Mouse (Mus musculus): Measurements from ENCODE around the gene Ipo4.

Ipo4 gene

DNA sequence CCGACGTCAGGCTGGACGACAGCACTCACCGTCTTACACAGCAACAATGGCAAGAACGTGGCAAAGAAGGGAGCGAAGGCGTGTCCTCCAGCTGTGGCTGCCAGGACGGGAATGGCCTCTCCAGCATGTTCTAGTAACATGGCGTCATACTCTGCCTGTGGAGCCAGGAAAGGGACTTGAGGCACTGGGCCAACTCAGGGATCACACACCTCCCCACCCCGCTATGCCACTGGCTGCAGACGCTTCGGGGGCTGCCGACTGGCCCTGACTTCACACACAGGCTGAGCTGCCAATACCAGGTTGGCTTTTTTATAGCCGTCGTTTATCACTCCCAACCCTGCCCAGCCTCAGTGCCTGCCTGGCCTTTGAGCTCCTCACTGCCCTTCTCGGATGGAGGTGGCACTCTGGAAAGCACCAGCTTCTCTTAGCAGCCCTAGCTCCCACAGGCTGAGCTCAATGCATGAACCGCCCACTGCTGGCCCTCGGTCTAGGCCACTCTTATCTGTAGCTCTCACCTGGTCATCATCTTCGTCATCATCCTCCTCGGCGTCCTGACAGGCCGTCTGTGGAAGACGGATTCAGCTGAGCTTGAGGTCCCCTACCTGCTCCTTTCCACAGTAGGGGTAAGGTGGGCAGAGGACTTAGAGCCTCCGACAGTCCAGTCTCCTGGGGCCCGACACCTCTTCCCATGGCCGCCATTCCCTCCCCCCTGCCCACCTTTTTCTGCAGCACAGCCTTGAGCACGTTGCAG is 7.5 kb downstream of the Ipo4 start:
- DNase-seq, result no peak

DNA sequence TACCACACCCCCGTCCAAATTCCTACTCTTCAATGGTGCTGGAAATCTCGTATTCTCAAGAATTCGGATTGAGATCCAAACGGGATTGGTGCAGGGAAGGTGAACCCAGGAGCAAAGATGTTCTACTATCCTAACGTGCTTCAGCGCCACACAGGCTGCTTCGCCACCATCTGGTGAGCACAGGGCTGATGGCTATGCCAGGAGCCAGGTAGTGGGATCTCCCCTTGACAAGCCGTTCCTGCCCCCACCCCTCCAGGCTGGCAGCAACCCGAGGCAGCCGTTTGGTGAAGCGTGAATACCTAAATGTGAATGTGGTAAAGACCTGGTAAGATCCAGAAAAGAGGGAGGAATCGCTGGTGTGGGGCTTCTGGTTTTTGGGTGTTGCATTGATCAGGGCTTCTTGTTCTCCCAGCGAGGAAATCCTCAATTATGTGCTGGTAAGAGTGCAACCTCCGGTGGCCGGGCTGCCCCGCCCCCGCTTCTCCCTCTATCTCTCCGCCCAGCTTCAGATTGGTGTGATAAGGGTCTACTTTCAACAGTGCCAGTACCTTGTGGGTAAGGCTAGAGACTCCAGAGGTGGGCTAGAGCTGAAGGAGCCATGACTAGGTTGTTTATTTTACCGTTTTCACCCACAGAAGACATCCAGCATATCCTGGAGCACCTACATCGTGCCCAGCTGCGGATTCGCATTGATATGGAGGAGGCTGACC is 17.1 kb downstream of the Ipo4 start:
- DNase-seq, result no peak

DNA sequence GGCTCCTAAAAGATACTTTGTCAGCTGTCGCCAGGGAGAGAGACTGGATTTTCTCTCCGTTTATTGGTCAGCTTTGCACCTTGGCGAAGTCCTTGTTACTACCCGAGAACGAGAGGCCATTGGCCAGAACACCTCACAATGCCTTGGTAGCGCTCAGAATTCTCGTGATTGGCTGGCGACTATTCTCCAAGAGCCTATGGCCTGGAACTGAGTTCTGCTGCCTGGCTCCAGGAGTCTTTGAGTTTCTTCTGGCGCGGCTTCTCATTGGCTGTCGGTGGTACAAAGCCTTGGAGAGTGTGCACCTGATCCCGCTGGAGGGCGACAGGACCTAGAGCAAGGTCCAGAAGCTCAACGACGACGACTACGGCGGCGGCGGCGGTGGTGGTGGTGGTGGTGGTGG is 17.9 kb downstream of the Ipo4 start, which contains the start of gene Rec8:
Gene Rec8 (plus strand): TSS at position 216 of the 400 bp plus-strand sequence.
- DNase-seq, result peak; percentile 42

DNA sequence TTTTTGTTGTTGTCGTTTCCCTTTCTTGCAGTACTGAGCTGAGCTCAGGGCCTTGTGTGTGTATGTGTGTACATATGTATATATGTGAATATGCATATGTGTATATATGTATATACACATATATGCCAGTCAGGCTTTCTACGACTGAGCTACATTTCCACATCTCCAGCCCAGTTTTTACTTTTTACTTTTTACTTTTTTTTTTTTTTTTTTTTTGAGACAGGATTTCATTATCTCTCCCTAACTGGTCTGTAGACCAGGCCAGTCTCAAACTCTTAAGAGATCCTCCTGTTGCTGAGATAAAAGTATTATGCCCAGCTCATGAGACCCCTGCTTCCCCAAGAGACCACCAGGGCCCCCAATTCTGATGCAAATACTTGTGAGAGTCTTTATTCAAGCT is 18.9 kb downstream of the Ipo4 start:
- no peak for DNase-seq

DNA sequence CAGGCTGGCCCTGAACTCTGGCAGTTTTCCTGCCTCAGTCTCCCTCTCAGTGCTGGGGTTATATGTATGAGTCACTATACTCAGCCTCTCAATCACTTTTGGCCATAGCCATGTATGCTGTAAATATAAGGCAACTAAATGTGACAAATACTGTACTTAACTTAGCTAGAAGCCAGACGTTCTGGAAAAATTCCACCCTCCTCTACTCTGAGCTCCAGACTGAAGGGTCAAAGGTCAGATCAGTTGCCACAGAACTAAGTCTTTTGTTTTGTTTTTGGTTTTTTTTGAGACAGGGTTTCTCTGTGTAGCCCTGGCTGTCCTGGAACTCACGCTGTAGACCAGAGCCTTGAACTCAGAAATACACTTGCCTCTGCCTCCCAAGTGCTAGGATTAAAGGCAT is 19.9 kb downstream of the Ipo4 start:
- DNase-seq, result no peak

DNA sequence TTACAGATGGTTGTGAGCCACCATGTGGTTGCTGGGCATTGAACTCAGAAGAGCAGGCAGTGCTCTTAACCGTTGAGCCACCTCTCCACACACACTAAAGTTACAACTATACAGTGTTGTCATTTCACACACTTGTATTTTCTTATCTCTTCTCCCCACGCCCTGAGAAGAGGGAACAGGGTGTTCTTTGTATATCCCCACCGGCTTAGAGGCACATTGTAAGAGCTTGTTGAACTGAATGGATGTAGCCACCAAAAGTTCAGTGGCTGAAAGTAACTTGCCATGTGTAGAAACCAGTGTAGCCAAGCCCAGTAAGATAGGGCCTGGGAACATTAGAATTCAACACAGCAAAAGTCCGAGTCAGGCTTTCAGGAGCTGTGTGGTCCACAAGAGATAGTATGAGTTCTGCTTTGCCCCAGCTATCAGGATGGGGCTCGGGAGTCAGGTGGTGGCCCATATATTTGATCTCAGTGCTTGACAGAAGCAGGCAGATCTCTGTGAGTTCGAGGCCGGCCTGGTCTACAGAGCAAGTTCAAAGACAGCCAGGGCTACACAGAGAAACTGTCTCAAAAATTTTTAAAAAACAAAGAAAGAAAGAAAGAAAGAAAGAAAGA is 21.1 kb downstream of the Ipo4 start:
- no peak for DNase-seq

DNA sequence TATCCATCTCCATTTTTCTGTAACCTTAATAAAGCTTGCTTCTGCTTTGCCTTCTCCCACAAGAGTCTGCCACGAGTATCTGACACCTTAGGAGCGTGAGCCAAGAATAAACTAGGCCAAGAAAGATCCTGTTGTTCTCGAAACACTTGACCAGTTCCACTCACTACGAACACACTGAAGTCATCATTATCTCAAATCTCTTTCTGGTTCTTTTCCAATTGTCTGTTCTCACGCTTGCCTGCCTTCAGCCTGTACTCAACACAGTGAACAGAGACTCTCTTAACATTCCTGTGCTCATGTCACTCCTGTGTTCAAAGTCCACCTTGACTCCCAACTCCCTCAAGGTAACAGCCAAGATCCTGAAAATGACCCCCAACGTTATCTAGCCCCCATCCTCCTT is 22.4 kb downstream of the Ipo4 start:
- no peak for DNase-seq

DNA sequence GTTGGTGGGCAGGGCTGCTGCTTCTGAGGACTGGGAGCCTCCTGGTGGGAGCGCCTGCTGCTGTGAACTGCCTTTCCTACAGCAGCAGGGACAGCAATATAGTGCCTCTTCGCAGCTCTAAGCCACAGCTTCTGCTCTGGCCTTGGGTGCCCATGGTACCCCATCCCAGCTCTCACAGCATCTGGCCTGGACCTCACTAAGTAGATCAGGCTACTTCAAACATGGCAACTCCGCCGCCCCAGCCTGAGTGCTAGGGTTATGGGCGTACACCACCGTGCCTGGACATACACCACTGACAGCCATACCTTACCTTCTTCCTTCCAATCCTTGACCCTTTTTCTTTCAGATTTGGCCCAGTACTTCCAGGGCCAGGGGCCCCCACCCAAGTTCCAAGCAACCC is 27.4 kb downstream of the Ipo4 start:
- DNase-seq, result no peak

DNA sequence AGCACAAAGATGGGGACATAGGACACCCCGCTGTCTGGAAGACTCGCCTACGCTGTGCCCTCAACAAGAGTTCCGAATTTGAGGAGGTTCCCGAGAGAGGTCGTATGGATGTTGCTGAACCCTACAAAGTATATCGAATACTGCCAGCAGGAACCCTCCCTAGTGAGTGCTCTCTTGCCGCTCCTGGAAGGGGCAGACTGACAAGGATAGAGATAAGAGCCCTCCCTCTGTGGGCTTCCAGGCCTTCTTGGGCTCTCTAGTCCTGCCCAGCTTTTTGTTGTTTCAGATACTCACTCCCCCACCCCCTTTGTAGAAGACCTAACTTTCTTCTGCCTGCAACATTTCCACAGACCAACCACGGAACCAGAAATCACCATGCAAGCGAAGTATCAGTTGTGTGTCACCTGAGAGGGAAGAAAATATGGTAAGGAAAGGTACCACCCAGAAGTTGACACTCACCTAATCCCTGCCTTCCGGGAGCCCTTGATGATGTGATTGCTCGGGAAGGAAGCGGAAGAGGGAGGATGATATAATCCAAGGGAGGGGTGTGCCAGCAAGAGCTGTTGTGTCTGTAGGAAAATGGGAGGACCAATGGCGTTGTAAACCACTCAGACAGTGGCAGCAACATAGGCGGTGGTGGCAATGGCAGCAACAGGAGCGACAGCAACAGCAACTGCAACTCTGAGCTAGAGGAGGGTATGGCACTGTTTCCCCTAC is 29.9 kb downstream of the Ipo4 start:
- no peak for DNase-seq

DNA sequence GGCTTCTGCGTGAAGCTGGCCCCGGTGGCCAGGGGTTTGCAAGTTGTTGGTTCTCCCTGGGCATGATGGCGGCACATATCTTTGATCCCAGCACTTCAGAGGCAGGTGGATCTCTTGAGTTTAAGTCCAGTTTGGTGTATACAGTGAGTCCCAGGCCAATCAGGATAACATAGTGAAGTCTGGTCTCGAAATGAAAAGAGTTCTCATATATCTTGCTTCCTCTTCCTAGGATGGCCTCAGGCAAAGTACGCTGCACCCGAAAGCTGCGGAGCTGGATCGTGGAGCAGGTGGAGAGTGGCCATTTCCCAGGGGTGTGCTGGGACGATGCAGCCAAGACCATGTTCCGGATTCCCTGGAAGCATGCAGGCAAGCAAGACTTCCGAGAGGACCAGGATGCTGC is 30.9 kb downstream of the Ipo4 start:
- DNase-seq, result no peak

DNA sequence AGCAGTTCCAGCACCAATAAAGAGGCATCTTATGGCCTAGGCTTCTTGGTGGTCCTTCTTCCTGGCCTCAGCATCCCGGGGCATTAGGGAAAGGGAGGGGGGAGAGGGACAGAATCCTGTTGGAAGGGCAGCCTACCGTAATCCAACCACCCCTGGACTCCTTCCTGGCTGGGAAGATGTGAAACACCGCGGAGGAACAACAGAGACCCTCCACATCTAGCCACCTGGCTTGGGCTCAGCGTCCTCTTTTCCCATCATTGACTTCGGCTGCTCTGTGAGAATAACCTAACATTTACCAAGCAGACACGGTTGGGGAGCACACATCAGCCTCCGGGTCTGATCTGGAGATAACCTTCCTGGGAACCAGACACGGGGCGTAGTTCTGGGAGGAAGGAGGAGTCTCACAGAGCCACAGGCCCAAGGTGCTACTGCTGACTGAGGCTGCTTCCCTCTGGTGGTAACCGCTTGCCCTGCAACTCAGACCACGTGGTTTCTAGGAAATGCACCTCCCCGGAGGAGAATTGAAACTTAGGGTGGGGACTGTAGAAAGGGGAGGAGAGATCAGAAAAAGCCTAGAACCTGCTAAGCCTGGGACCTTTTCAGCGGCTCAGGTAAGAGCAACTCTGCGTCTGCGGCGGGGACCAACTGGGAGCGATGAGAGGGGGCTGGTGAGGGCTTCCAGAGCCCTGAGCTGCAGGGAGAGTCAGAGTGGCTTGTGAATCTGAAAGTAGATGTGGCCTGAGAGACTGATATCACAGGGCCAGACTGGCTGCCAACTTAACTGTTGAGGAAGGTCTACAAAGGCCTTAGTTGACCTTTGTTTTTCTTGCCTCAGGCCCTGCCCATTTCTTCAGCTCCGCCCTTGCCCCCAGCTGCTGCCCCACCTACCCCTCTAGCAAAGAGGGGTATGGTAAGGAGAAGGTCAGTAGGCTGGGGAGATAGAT is 31.9 kb downstream of the Ipo4 start:
- DNase-seq, result peak; percentile 94

DNA sequence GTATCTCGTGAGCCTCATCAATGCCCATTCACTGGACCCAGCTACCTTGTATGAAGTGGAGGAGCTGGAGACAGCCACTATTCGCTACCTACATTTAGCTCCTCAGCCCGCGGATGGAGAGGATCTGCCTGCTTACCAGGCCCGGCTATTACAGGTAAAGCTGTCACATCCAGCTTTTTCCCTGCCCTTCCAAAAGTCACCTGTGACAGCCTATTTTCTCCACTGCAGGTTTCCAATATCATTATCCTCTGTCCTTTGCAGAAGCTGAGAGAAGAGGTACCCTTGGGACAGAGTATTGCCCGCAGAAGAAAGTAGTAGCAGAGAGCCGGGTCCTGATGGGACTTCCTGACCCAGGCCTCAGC is 32.5 kb downstream of the Ipo4 start, which contains the start of gene Irf9:
Gene Irf9 (plus strand): TSS at position 301 of the 362 bp plus-strand sequence.
- no peak for DNase-seq

DNA sequence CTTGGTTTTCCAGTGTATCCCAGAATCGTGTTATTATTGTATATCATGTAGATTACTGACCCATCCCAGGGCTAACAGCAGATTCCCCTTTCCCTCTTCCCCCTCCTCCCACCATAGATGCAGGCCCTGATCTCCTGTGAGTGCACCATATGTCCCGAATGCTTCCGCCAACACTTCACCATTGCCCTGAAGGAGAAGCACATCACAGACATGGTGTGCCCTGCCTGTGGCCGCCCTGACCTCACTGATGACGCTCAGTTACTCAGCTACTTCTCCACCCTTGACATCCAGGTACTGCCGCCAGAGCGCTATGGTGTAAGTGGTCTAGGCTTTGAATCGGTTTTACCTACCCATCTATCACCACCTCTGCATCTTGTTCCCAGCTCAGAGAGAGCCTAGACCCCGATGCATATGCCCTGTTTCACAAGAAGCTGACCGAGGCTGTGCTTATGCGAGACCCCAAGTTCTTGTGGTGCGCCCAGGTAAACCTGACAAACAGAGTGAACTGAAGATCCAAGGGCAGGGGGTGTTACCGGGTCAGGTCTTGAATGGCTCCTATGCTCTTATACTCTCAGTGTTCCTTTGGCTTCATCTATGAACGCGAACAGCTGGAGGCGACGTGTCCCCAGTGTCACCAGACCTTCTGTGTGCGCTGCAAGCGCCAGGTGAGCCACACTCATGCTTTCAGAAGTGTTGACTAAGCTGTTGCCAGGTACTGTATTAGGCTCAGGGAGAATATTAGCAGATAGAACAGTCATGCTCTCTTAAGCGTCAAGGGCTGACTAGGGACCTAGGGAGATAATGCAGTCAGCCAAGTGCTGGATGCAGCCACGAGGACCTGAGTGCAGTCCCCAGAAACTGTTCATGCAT is 37.0 kb downstream of the Ipo4 start:
- no peak for DNase-seq

DNA sequence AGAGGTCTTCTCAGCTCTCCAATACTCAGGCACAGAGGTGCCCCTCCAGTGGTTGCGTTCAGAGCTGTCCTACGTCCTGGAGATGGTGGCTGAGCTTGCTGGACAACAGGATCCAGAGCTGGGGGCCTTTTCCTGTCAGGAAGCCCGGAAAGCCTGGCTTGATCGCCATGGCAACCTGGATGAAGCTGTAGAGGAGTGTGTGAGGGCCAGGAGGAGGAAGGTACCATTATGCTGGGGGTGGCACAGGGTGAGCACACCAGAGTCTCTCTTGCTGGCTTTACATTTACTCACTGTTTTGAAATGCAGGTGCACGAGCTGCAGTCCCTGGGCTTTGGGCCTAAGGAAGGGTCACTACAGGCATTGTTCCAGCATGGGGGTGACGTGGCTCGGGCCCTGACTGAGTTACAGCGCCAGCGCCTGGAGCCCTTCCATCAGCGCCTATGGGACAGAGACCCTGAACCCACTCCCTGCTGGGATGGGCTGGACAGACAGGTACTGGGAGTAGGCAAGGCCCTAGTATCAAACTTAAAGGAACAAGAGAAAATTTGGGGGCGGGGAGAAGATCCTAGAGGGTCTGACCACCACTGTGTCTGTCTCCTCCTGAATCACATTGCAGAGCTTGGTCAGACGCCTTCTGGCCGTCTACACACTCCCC is 39.6 kb downstream of the Ipo4 start:
- DNase-seq, result peak; percentile 65

DNA sequence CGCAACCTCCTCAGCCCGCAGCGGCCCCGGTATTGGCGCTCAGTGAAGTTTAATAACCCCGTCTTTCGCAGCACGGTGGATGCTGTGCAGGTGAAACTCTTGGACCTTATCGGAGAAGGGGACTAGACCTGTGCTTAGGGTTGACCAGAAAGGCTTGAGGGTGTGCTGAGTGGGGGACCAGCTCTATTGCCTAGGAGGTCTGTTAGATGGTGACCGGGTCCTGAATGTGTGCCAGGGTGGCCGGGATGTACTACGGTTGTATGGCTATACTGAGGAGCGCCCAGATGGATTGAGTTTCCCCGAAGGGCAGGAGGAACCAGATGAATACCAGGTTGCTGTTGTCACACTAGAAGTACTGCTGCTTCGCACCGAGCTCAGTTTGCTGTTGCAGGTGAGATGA is 43.5 kb downstream of the Ipo4 start:
- peak; percentile 46 for DNase-seq

DNA sequence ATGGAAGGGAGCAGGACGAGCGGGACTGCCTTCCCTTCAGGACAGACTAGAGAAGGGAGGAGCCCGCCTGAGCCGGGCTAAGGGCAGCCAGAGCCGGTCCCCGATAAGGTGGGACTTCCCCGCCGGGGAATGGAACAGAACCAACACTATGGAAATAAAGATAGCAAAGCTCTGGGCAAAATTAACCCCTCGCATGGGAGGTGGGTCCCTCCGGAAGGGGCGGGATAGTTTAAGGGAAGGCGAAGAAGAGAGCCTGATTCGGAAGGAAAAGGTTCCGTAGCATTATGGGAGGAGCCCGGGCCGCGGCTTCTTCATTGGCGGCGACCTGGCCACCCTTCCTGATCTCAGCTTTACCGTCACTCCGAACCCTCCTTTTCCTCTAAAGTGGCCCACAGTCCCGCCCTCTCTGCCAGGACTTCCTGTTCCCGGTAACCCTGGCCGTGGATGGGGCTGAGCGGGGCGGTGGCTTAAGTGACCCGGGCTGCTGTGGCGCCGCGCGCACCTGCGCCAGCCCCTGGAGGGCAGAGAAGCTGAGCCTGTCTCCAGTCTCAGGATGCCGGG is 44.3 kb downstream of the Ipo4 start, which contains the start of gene Rnf31:
Gene Rnf31 (plus strand): TSS at position 378 of the 561 bp plus-strand sequence.
- peak; percentile 96 for DNase-seq

DNA sequence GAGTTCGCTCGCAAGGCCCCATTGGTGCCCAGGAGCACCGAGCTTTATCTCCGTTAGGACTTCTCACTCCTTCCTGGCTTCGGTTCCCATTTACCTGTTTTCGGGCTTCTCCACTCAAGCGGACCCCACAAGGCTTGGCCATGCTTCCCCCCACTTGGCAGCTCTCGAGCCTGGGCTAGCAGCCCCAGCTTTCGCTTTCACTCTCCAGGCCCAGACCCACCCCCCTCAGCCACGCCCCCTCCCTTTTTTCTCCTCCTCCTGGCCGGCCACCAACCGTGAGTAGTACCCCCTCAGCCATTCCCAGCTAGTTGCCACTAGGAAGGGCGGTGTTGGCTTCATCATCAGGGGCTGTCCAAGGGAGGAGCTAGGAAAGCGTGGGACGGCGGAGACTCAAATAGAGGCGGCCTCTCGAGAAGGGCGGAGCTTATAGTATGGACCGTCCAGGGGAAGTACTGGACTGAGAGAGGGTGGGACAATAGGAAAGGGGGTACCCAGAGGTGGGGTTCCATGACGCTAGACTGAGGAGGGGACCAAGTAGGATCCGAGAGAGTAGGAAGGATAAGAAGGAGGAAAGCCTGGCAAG is 44.9 kb downstream of the Ipo4 start, which contains the start of gene Psme2:
Gene Psme2 (minus strand): TSS at position 366 of the 583 bp plus-strand sequence.
- DNase-seq, result peak; percentile 96

DNA sequence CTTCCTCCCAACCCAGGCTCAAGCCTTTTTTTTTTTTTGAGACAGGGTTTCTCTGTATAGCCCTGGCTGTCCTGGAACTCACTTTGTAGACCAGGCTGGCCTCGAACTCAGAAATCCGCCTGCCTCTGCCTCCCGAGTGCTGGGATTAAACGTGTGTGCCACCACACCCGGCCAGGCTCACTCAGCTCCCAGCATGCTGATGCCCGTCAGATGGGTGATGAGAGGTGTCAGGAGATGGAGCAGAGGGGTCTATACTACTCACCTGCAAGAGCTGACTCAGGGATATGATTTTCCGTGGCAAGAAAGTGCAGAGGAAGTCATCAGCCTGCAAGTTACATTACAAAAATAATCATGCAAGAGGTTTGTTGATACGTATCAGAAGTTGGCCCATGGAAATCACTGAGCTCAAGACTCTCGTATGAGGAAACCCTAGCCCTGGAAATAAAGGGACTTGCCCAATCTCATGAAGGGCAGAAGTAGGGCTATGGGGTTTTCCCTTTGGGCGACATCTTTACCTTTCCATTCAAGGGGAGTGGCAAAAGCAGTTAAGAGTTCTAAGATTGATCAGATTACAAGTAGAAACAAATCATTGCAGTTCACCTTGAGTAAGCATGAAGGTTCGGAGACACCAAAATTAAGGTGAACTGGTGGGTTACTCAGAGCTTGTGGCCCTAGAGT is 45.8 kb downstream of the Ipo4 start:
- DNase-seq, result no peak

DNA sequence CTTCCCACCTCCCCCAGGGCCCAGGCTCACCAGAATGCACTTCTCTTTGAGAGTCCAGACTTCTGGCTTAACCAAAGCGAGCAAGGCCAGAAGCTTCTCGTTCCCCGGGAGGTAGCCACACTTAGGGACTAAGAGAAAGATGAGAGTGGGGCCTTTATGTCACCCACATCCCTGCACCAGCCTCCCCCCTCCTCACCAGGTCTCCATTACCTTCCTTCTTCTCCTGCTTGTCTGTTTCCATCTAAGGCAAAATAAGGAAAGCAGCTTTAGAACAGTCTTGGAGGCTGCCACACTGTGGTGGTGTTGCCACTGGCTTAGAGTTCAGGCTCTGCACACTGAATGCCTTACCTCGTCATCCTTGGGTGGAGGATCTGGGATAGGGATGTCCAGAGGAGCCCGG is 46.5 kb downstream of the Ipo4 start:
- DNase-seq, result no peak

Measured in kidney, postnatal 10 days (tissue).